Mouse (Mus musculus) frontal cortex, postnatal 14 days (tissue): Measurements from ENCODE around the gene Napsa.

Experiments
- DNase-seq, 2 experiments: peaks; one replicate each; pipeline ENCODE4 v3.0.0; 2022; ENCODE audit warnings: low spot score in 2 of 2

Gene Napsa

DNA sequence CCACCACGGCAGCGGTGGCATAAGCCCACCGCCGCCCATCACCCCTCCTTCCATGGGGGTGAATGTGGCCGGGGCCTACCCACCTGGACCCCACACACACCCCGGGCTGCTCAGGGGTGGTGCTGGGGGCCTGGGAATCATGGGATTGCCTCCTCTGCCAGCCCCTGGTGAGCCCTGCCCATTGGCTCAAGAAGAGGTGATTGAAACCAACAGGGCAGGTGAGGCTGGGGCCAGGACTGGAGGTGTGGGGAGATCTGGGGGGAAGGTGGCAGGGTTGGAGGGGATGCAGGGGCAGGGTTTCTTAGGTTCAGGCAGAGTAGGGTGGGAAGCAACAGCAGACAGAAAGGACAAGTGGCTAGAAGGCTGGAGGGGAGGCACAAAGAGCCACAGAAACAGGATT, 23.9 kb downstream of the Napsa start:
- DNase-seq: no peak

DNA sequence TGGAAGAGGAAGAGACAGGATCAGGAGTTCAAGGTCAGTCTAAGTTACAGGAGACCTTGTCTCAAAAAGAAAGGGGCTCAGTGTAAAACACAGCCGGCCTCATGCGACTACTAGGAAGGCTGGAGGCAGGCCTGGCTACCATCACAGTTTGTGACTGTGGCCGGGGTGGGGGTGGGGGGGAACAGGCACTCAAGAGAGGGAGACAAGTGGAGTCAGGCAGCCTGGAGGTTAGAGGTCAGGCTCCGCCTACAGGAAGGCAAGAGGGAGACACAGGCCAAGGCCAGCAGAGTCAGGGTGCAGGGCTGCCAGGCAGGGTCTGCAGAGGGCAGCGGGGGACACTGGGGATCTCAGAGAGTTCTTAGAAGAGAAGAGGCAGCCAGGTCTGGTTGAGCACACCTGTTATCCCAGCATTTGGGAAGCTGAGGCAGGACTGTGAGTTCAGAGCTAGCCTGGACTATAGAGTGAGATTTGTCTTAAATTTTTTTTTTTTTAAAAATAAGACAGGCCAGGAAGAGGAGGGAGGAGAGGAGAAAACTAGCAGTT, 24.9 kb downstream of the Napsa start:
- DNase-seq: no peak

DNA sequence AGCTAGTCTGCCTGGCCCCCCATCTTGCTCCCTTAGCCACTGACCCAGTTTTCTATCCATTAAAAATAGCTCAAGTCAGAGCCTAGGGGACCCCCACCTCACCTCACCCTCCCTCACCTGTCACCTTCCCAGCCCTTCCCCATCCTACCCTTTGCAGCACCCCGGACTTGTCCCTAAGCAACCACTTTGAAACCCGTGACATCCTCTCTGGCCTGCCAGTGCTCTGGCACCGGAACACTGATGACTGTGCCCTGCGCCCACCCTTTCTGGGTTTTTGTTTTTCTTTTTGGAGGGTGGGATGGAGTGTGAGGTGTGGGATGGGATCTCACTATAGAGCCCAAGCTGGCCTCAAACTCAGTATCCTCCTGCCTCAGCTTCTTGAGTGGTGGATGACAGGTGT, 25.5 kb downstream of the Napsa start:
- no peak for DNase-seq

DNA sequence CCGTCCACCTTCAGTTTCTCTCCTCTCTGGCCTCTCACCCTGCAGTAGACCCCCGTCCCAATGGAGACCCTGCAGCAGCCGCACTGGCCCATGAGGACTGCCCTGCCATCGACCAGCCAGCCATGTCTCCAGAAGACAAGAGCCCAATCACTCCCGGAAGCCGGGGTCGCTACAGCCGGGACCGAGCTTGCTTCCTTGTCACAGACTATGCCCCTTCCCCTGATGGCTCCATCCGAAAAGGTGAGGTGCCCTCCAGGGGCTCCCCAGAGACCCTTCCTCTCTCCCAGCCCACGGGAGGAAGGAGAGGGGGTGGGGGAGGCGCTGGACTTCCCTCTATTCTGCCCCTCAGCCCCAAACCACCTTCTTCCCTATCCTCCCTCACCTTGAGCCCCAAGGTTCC, 26.2 kb downstream of the Napsa start:
- DNase-seq: no peak

DNA sequence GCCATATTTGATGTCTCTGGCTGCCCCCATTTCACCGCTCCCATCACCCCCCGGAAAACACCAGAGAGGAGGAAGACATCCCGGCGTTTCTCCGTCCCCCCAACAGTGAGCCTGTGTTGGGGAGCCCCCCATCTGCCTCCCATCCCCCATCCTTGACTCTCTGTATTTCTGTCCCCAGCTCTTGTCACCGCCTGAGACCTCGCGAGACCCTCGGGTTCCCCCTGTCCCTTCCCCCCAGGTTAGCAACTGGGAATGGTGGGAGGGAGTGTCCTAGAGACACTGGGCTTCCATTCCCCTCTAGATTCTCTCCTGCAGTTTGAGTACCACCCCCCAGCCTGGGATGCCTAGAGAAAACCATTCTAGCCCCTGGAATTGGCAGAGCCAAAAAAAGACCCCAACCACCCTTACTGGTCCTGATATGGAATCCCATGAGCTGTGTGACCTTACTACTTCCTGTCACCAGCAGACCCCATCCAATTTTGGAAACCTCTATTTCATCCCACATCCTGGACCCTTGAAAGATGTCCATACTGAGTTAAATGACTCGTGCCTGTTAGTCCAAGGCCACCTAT, 28.6 kb downstream of the Napsa start:
- no peak for DNase-seq

DNA sequence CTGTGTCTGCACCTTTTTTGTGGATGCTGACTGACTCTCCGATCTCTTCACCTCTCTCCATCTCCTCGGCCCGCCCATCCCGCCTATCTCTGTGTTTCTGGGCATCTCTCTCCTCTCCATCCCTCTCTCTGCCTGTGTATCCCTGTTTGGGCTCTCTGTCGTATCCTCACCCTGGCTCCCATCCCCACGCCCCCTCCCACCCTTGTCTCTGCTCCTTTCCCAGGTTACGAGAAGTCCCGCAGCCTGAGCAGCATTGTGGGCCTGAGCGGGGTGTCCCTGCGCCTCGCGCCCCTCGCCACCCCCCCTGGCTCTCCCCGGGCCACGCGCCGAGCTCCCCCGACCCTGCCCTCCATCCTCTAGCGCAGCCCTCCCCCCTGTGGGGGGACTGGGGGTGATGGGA, 29.5 kb downstream of the Napsa start:
- no peak for DNase-seq

DNA sequence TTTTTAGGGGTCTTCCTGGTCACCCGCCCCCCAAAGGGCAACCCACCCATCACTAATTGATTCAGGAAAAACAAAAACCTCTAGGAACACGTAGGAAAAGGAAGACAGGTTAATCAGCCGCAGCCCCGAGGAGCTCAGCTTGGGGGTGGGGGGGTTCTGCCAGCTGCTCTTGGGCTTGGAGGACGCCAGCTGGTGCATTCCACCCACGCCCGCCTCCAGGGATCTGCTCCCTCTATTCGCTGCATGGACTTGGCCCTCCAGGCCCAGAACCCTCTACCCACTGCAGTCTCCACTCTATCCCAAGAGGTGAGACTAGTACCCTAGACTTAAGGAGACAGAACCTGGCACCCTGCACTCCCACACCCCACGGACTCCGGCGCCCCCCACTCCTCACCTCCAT, 30.3 kb downstream of the Napsa start:
- DNase-seq: peak; percentile 48 to 54

DNA sequence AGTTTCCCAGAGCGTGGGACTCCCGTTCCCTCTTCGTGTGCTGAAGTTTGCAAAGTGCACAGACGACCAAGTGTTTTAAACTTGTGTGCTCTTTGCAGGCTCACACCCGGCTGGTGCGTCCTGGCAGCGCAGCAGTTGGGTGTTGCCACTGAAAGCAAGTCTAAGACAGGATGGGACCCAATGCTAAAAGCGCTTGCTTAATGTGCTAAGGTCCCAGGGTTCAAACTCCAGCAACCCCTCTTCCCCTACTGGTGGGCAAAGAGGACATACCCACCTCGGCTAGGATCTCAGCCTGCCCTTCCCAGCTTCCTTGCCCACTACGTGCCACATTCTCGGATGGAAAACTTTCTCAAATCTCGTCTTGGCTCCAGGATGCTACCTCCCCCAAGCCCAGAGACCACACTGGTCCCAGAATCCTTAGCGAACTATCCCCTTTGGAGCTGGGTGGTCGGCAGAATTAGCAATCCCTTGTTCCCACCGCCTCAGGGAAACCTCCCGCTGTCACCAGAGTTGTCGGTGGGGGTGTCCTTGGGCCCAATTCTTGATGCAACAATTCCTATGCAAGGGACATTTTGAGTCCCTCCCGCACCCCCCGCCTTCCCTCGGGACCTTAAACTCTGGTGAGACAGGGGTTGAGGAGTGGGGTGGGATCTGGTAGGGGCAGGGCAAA, 31.1 kb downstream of the Napsa start:
- no peak for DNase-seq

DNA sequence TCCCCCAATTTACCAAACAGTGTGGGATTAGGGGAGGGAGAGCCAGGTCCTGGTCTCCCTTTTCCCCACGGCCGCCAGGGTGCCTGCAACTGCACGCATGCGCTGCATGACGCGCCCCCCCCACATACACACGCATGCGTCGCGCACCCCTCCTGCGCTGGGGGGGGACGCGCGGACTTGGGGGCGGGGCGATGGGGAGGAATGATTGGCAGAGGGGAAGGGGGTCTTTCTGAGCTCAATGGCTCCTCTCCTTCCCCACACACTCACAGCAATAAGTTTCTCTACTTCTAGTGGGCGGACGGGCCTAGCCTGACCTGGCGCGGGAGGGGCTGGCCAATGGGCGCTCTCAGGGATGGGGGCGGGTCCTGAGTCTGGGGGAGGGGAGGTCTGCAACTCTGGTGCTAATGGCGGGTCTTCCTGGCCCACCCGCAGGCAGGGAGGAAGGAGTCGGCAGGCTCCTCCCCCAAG, 32.0 kb downstream of the Napsa start:
- no peak for DNase-seq

DNA sequence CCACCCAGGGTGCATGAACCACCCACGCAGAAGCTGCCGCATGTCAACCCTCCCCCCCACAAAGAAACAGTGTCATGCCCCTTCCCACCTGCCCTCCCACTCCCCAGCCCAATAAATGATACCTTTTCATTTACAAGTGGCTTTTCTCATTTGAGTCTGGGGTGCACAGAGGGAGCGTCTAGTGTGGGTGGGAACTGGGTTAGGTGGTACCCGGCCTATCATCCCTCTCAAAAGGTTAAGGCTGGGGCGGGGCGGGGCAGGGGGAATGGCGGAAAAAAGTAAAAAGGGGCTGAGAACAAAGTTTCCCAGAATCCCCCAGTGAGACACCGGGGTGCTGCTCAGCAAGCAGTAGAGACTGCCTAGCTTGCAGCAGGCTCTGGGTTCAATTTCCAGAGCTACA, 32.4 kb downstream of the Napsa start:
- no peak for DNase-seq

DNA sequence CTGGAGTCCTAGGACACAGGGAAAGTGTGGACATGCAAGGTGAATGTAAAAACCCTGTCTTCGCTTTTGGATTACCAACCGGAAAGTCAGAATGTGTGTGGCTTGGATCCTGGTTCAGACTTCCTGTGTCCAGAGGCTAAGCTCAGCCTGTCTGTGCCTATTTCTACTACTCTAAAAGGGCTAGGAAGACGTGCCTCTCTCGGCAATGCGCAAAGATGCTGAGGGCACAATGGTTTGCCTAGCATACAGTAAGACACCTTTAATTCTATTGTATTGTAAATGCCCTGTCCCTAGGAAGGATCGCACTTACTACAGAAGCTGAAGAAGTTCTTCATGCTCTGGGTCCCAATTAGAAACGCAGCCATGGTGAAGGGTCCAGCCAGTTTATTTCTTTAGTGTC, 33.3 kb downstream of the Napsa start:
- no peak for DNase-seq

DNA sequence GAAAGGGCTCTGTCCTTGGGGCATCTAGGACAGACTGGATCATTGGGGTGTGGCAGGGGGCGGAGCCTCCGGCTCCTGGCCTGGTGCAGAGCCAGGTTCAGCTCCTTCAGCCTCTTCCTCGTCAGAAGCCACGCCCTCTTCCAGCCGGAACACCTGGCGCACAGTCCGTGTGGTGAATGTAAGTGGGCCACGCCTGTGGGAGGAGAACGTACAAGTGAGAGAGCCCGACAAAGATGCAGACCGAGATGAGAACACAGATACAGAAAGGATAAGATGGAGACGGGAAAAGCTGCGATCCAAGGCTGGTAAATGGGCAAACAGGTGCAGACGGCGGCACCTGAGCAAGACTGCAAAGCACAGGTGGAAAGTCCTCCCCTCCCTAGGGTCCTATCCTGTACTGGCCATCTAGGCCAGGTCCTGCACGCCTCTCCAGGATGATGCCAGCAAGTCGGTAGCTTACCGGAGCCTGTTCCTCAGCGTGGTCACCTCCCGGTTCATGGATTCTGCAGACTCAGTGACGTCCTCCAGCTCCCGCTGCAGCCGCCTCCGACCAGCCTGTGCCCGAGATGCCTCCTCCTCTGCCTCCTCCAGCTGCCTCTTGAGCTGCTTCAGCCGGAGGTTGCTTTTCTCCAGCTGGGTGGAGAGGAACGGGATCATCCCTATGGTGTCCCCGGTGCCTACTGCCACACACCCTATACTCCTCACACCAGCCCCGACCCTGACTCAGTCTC, 34.2 kb downstream of the Napsa start:
- DNase-seq: no peak

DNA sequence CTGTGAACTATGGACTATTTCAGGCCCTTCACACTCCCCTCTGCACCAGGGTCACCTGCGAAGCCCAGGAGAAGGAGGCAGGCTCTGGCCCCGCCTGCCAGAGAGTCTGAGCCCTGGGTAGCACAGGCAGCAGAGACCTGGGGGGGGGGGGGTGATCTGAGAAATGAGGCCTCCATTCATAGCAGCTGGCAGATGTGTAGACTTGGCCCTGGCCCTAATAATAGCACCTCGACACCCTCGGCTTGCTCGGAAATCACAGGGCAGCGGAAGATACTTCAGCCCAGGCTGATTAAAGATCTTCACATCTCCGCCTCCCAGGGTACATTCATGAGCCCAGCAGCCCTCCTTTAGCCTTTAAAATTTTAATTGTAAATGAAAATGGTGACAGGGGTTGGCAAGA, 40.0 kb downstream of the Napsa start:
- no peak for DNase-seq

DNA sequence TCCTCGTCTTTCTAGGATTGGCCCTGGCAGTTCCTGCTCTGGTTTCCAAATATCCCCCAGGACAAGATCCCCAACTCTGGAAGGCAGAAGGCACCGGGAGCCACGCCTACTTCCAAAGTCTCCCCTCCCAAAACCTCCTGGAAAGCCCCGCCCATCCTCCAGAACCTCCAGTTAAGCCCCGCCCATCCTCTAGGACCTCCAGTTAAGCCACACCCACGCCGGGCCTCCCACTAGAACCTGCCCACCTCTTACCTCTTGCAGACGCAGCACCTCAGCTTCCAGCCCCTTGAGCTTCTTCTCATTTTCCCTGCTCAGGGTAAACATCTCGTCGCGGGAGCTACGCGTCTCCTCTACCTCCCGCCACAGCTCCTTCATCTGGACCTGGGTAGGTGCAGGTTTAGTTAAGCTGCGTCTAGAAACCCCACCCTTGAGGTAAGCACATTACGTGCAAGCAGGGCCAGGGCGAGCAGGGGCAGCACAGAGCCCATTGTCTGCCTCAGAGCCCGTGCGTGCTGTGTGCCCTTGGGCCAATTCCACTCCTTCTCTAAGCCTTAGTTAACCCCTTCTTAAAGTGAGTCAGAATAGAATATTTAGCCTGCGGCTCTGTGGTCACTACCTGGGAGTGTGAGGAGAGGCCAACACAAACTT, 42.0 kb downstream of the Napsa start:
- no peak for DNase-seq

DNA sequence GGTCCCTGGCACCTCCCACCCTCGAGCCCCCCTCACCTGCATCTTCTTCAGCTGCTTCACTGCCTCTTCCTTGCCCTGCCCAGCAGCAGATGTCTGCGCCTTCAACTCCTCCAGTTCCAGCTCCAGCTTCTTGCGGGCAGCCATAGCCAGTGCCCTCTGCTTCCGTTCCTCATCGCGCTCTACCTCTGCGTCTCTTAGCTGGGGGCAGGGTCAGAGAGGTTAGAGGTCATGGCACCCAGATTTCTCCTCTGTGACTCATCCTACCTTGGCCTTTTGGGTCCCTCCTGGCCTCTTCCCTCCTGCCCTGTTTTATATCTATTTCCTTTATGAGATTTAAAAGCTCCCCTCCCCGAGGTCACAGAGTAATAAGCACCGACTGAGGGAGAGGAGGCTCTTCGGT, 43.1 kb downstream of the Napsa start:
- no peak for DNase-seq

DNA sequence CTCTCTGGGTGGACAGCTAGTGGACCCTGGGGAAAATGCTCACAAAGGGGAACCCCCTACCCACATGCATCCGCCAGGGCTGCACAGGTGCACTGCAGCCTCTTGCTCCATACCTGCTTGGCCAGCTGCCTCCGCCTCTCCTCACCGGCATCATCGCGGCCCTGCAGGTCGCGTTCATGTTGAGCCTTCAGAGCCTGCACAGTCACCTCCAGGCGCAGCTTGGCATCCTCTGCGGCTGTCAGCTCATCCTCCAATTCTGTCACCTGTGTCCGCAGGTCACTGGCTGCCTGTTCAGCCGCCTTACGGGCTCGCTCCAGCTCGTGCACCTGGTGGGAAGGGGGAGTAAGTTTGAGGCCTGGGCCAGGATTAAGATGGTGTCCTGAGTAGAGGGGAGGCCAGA, 43.8 kb downstream of the Napsa start:
- DNase-seq: no peak

DNA sequence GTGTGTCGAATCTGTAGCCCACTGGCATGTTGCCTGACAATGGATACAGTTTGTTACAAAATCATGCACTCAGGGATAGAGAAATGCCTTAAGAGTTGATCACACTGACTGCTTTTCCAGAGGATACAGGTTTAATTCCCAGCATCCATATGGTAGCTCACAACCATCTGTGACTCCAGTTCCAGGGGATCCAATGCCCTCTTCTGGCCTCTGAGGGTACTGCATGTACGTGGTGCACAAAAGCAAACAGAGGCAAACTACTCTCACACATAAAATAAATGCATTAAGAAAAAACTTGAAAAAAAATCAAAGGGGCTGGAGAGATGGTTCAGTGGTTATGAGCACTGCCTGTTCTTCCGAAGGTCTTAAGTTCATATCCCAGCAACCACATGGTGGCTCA, 44.9 kb downstream of the Napsa start:
- no peak for DNase-seq

DNA sequence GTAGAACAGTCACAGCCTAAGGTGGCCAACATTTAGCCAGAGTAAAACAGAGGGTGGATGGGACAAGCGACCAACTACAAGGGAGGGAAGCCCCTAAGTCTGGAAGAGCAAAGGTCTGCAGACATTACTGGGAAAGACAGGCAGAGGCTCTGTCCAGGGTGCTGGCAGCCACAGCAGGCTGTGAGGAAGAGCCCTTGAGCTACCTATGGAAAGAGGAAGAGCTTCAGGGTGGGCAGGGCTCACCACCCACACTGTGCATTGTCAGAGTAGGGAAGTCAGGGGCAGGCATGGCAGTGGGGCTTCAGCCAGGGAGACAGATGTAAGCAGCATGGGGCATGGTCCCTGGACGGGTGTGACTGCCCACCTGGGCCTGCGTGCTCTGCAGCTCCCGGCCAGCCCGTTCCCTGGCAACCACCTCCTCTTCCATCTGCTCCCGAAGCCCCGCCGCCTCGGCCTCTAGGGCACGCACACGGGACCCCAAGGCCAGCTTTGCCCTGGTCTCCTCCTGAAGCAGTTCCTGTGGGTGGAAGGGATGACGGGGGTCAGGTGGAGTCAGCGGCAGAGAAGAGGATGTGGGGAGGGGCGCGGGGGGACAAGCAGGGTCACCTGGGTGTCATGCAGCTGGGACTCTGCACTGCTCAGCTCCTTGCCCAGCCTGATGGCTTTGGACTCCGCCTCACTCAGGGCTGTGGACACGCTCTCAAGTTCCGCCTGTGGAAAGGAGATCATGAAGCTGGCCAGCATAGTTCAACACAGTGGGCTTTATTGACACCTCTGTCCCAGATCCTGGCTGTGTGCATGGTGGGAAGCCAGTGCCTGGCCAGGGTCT, 51.7 kb downstream of the Napsa start:
- no peak for DNase-seq

DNA sequence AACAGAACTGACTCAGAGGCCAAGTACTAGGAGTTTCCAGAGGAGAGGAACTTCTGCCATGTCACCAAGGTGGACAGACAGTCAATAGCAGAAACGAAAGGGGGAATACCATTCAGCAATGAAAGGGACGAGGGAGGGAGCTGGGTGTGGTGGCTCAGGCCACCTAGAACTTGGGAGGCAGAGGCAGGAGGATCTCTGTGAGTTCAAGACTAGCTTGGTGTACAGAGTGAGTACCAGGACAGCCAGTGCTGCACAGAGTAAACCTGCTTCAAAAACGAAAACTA, 52.3 kb downstream of the Napsa start:
- no peak for DNase-seq

DNA sequence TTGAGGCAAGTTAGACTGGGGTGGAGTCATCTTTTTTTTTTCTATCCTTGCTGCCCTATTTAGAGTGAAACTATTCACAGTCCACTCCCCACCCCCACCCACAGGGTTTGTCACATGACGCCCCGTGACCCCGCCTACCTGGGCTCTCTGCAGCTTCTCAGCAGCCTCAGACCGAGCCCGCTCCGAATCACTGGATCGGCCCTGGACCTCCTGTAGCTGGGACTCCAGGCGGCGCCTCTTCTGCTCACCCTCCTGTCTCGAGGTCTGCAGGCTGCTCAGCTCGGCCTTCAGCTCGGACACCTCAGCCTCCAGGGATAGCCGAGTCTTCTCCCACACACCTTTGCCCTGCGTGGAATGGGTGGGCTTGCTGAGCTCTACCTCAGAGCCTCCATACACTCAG, 52.6 kb downstream of the Napsa start:
- DNase-seq: no peak

DNA sequence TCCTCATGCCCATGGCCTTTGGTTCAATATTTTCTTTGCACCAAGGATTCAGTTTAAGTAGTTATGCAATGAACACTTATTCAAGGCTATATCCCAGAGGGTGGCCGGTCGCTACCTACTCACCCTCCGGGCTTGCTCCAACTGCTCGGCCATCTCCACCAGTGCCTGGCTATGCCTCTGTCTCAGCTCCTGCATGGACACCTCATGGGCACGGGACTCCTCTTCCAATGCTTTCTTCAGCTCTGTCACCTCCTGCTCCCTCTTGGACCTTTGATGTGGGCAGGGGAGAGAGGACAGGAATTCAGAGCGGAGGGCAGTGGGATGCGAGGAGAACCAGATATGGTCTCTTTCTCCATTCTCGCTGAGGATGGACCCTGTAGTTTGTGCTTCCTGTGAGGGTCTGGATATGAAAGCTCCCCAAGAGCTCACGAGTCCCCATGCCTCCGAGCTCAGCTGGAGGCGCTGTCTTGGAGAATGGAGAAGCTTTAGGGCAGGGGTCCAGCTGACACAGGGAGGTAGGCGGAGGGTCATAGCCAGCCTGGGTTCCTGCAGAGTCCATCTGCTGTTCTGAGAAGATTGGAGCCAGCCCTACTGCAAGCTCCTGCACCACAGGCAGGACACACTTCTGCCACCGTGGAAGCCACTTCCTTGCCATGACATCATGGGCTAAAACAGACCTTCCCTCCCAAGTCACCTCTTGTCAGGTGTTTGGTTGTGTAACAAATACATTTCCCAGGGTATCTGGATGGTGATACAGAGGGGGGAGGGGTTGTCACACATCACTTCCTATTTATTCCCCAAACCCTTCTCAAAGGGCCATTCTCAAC, 53.3 kb downstream of the Napsa start:
- no peak for DNase-seq
